Mouse (Mus musculus) E14TG2a.4 (cell line): ENCODE measurements around the gene Aqp5.

Source experiments
- H3K27me3 ChIP-seq: 2 replicates; pipeline ENCODE4 v1.6.1; 2014; ENCODE audit warnings: low read length, control low read depth; ENCODE audit not compliant: insufficient read depth
- H3K36me3 ChIP-seq: 2 replicates; pipeline ENCODE4 v1.6.1; 2014; ENCODE audit warnings: low read length, control low read depth; ENCODE audit not compliant: insufficient read depth
- H3K4me1 ChIP-seq: replicated peaks from 2 replicates; pipeline ENCODE4 v1.6.1; 2014; ENCODE audit warnings: low read depth, low read length, control low read depth
- H3K4me3 ChIP-seq: replicated peaks from 2 replicates; pipeline ENCODE4 v1.5.1; 2014; ENCODE audit warnings: mild to moderate bottlenecking, low read length
- H3K9me3 ChIP-seq: 2 replicates; pipeline ENCODE4 v1.6.1; 2014; ENCODE audit warnings: low read length, control low read depth
- CTCF ChIP-seq: conservative IDR thresholded peaks from 2 replicates; pipeline ENCODE4 v1.5.1; 2014; ENCODE audit warnings: low read length
- NANOG ChIP-seq: IDR thresholded peaks from 2 replicates; pipeline ENCODE4 v1.6.1; 2014; ENCODE audit warnings: borderline replicate concordance, low read length, mixed read lengths
- POU5F1 ChIP-seq: IDR thresholded peaks from 2 replicates; pipeline ENCODE4 v1.6.1; 2014; ENCODE audit warnings: low read length, borderline replicate concordance

Gene Aqp5

DNA sequence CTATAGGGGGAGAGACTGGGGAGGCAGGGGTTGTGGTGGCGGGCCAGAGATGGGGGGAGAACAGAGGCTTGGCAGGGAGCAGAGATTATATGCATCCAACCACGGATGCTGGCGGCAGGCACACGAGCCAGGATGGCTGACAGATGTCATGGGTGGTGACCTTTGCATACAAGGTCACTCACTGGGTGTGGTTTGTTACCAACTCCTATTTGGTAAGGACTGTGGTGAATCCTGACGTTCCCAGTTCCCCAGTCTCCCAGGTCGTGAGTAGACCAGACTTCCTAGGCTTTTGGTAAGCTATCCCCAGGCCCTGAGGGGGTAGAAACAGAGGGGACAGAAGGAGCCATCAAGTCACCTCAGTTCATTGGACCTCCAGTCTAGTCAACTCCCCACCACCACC, 21.9 kb upstream of the Aqp5 start:
- no peak for TF ChIP-seq POU5F1
- H3K27me3 ChIP-seq: peaks cover 37% of the 10 kb centered on the region
- H3K4me1 ChIP-seq: peaks cover 37% of the 10 kb centered on the region
- H3K9me3 ChIP-seq: peaks cover 8% of the 10 kb centered on the region; the same call in 1 of the 2 replicates
- H3K36me3 ChIP-seq: no peaks in the 10 kb centered on the region
- no peak overlapping the region for H3K4me3 ChIP-seq

DNA sequence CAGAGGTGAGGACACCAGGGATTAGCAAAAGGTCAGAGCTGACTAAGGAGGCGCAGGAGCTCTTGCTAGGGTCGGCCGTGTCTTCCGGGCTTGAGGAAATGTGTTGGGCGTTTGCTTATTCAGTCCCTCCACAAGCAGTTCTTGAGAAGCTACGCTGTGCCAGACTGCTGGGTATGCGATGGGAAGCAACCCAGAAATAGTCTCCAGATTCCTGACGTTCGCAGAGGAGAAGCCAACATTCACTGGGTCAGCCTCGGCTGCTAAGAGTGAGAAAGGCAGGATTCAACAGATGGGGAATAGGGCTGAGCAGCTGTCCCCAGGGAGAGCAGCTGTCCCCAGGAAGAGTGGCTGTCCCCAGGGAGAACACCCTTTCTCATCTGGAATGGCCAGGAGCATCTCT, 21.5 kb upstream of the Aqp5 start:
- peaks cover 32% of the 10 kb centered on the region for H3K4me1 ChIP-seq
- H3K4me3 ChIP-seq: no peak overlapping the region
- H3K9me3 ChIP-seq: peaks cover 8% of the 10 kb centered on the region; the same call in 1 of the 2 replicates
- TF ChIP-seq CTCF: no peak
- no peak for TF ChIP-seq POU5F1
- no peak for TF ChIP-seq NANOG
- no peaks in the 10 kb centered on the region for H3K36me3 ChIP-seq
- peaks cover 40% of the 10 kb centered on the region for H3K27me3 ChIP-seq

DNA sequence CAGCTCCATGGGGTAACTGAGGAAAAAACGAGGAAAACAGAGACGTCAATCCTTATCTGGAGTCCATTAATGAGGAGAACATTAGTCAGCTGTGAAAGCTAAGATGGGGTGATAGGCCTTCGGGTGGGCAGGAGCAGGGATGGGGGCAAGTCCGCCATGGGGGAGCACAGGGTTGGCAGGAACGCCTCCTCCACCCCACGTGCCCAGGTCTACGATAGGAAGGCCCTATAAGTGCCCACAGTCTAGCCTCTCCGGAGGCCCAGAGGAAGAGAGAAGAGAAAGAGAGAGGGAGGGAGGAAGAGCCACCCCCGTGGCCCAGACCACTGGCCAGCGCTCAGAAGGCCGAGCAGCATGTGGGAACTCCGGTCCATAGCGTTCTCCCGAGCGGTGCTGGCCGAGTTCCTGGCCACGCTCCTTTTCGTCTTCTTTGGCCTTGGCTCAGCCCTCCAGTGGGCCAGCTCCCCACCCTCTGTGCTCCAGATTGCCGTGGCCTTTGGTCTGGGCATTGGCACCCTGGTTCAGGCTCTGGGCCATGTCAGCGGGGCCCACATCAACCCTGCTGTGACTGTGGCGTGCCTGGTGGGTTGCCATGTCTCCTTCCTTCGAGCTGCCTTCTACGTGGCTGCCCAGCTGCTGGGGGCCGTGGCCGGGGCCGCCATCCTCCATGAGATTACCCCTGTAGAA, 11.6 kb upstream of the Aqp5 start, which contains the start of gene Aqp2:
Aqp2 (plus strand) TSS at position 254 of the 684 bp plus-strand sequence.
- Histone ChIP-seq H3K4me3 (peak within 1 kb of the TSS; percentile 51), H3K4me1 (peaks cover 41% of the 10 kb centered on the region), H3K36me3 (no peaks in the 10 kb centered on the region), H3K27me3 (peaks cover 83% of the 10 kb centered on the region), H3K9me3 (no peaks in the 10 kb centered on the region)
- TF ChIP-seq CTCF (no peak), POU5F1 (no peak), NANOG (no peak)

DNA sequence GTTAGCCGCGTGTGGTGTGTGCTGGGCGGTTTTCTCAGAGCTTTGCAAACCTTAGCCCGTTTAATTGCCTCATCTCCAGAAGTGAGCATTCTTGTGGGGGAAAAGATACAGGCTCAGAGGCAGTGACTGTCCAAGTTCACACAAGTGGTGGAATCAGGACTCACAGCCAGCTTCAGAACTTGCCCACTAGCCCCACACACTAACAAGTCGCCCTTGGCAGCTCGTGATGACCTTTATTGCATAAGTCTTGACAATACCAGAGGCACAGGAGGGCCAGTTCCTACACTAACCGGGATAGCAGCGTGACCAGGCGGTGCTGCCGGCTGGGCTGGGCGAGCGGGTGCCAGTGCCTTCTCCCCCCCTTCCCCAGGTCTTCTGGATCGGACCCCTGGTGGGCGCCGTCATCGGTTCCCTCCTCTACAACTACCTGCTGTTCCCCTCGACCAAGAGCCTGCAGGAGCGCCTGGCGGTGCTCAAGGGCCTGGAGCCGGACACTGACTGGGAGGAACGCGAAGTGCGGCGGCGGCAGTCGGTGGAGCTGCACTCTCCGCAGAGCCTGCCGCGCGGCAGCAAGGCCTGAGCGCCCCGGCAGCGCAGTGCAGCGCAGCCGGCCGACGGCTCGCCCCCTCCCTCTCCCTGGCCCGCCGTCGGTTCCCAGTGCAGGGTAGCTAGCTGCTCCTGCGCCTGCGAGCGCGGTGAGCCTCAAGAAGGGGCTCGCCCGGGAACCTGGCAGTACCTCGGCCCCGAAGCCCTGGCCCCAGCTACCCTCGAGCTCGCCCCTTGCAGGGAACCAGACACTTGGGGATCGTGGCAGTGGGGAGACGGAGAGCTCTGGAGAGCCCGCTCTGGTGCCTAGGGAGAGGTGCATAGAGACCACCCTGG, 6.9 kb upstream of the Aqp5 start:
- TF ChIP-seq CTCF: no peak
- TF ChIP-seq POU5F1: no peak
- TF ChIP-seq NANOG: no peak
- H3K4me1 ChIP-seq: peaks cover 60% of the 10 kb centered on the region

DNA sequence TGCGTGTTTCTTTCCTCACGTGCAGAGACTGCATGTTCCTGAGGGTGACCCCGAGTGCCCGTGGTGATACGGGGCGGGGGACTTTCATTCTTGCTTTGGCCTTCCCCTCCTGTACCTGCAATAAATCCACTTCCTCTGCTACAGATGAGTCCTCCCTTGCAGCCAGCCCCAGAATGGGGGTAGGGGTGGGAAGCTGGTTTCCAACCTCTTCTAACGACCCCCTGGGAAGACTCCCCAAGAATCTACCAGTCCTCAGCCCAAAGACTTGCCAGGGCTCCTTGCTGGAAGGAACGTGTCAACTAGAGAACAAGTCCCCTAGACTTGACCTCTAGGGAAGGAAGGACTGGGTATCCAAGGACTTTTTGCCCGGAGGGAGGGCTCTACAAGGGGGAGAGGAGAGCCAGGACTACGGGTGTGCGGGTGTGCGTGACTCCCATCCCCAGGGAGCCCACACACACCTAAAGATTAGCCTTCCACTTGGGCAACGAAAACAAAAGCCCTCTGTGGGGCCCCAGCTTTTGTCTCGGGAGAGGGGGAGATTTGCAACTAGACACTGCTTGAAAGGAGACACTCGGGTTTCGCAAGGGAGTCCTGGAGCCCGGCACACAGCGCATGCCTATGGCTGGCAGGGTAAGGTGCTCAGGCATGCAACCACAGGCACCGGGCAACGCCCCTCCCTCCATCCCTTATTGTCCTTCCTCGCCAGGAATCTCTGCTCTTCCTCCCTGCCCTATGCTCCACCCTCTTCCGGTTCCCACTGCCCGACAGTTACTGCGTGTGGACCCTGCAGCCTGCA, 6.0 kb upstream of the Aqp5 start:
- peaks cover 99% of the 10 kb centered on the region for H3K27me3 ChIP-seq
- no peaks in the 10 kb centered on the region for H3K9me3 ChIP-seq
- peaks cover 60% of the 10 kb centered on the region for H3K4me1 ChIP-seq
- TF ChIP-seq CTCF: no peak
- no peak for TF ChIP-seq NANOG
- TF ChIP-seq POU5F1: no peak
- peak overlapping the region; percentile 76 for H3K4me3 ChIP-seq
- no peaks in the 10 kb centered on the region for H3K36me3 ChIP-seq

More for the DNA sequence above, 6.9 kb upstream of the Aqp5 start:
- Histone ChIP-seq H3K4me3 (peak overlapping the region; percentile 76), H3K9me3 (no peaks in the 10 kb centered on the region), H3K27me3 (peaks cover 99% of the 10 kb centered on the region), H3K36me3 (no peaks in the 10 kb centered on the region)

DNA sequence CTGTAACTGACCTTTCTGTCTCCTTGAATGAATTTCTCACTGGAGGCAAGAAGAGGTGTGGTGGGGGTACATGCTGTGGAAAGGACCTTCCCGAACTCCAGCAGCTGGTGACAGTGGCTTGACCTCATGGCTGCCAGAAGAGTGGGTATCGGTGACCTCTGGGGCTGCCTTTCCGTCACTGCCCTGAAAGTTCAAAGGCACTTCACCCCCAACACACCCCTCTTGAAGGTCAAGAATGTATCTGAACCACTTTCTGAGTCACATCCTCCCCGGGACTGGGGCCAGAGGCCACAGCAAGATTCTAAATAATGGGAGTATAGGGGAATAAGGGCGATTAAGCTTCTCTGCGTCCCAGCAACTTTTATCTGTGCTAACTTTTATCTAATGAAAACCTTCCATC, 4.8 kb upstream of the Aqp5 start:
- H3K4me3 ChIP-seq: peak overlapping the region; percentile 76
- peaks cover 98% of the 10 kb centered on the region for H3K27me3 ChIP-seq
- H3K4me1 ChIP-seq: peaks cover 63% of the 10 kb centered on the region
- H3K9me3 ChIP-seq: no peaks in the 10 kb centered on the region
- H3K36me3 ChIP-seq: no peaks in the 10 kb centered on the region
- TF ChIP-seq NANOG: no peak

DNA sequence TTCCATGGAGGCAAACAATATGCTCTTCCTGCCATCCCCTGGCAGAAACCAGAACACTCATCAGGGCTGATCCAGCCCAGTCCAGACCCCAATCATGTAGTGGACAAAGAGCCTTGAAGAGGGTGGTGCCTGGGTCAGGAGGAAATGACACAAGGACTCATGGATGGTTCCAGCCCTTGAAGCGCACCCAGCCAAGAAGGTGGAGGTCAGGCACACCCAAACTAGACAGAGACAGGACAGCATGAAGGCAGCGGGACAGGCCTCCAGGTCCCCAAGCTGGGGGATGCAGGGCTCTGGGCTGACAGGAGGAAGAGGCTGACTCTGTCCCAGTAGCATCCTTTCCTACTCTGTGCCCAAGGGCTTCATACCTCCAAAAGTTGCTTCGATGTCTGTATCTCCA, 4.1 kb upstream of the Aqp5 start:
- Histone ChIP-seq H3K4me3 (no peak overlapping the region), H3K27me3 (peaks cover 96% of the 10 kb centered on the region), H3K9me3 (no peaks in the 10 kb centered on the region), H3K36me3 (no peaks in the 10 kb centered on the region), H3K4me1 (peaks cover 62% of the 10 kb centered on the region)
- no peak for TF ChIP-seq POU5F1
- TF ChIP-seq CTCF: no peak
- TF ChIP-seq NANOG: no peak

DNA sequence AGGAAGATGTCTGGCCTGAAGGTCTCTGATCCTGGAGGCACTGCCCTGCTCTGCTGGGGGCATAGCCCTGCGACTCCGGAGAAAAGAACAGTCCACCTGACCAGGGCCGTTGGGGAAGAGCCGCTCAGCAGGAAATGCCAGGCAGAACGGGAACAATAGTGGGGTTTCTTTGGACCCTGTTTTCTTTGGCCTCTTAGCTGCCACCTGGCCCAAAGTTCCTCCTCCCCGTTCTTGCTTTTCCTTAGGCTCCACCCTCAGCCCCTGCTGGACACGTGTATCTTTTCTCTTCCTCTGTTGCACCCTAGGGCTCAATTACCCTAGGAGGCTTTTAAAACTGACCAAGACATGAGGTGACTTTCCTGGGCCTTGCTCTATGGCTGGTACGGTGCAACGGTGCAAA, 1.3 kb upstream of the Aqp5 start:
- Histone ChIP-seq H3K27me3 (peaks cover 97% of the 10 kb centered on the region), H3K4me3 (no peak overlapping the region), H3K36me3 (no peaks in the 10 kb centered on the region), H3K4me1 (peaks cover 44% of the 10 kb centered on the region), H3K9me3 (no peaks in the 10 kb centered on the region)
- TF ChIP-seq CTCF: no peak
- TF ChIP-seq NANOG: no peak
- TF ChIP-seq POU5F1: no peak
